Mouse (Mus musculus) MEL (cell line): ENCODE data around the gene Dmtf1. TPM values are rescaled to one million over a fixed set of nuclear protein-coding genes. Genes with fewer than 3 reads are reported as not detected.

Source experiments
- DNase-seq: peaks from one replicate; pipeline ENCODE4 v3.0.0; 2011; ENCODE audit warnings: low read depth, low spot score
- H3K27ac ChIP-seq: 2 replicates; pipeline ENCODE4 v1.5.1; 2012; ENCODE audit warnings: low read depth, mild to moderate bottlenecking, control low read depth, low read length, moderate library complexity; ENCODE audit not compliant: control insufficient read depth
- H3K27me3 ChIP-seq, 2 experiments: fragments of 150-350 bp in 1 of 2; sonication (generic) in 1 of 2; 2 replicates each; pipeline ENCODE4 v1.6.1; 2012; ENCODE audit warnings: low read length in 2 of 2, mild to moderate bottlenecking in 2 of 2, improper control_type of control experiment in 1 of 2, moderate library complexity in 1 of 2; ENCODE audit not compliant: insufficient read depth in 2 of 2, control insufficient read depth in 1 of 2
- H3K36me3 ChIP-seq, 2 experiments: 2 replicates each; pipeline ENCODE4 v1.6.1; 2012 to 2014; ENCODE audit warnings: low read length in 2 of 2, improper control_type of control experiment in 1 of 2, inconsistent platforms in 1 of 2, mild to moderate bottlenecking in 1 of 2; ENCODE audit not compliant: insufficient read depth in 2 of 2, control insufficient read depth in 1 of 2
- H3K4me1 ChIP-seq, 2 experiments: fragments of 150-350 bp in 1 of 2; sonication (generic) in 1 of 2; 2 replicates each; pipeline ENCODE4 v1.6.1; 2012; ENCODE audit warnings: low read length in 2 of 2, improper control_type of control experiment in 1 of 2, mild to moderate bottlenecking in 1 of 2; ENCODE audit not compliant: insufficient read depth in 2 of 2, control insufficient read depth in 1 of 2
- H3K4me3 ChIP-seq, 2 experiments: fragments of 150-350 bp in 1 of 2; sonication (generic) in 1 of 2; 2 replicates each; pipeline ENCODE4 v1.5.1; 2012; ENCODE audit warnings: low read depth in 2 of 2, low read length in 2 of 2, mild to moderate bottlenecking in 2 of 2, moderate library complexity in 2 of 2, control low read depth in 1 of 2, improper control_type of control experiment in 1 of 2; ENCODE audit not compliant: control insufficient read depth in 1 of 2, insufficient read depth in 1 of 2
- H3K79me2 ChIP-seq: 2 replicates; pipeline ENCODE4 v1.6.1; 2012; ENCODE audit warnings: mild to moderate bottlenecking, low read length, moderate library complexity; ENCODE audit not compliant: control insufficient read depth, poor library complexity, insufficient read depth
- H3K9ac ChIP-seq: 2 replicates; pipeline ENCODE4 v1.6.1; 2012; ENCODE audit warnings: low read depth, mild to moderate bottlenecking, control low read depth, low read length, moderate library complexity; ENCODE audit not compliant: control insufficient read depth, poor library complexity, severe bottlenecking
- H3K9me3 ChIP-seq: fragments of 150-350 bp; sonication (generic); replicated peaks from 2 replicates; pipeline ENCODE4 v1.6.1; 2012; ENCODE audit warnings: mild to moderate bottlenecking, low read length, improper control_type of control experiment, moderate library complexity; ENCODE audit not compliant: insufficient read depth
- CHD1 ChIP-seq: IDR thresholded peaks from 2 replicates; pipeline ENCODE4 v1.6.1; 2012; ENCODE audit warnings: low read depth, mild to moderate bottlenecking, inconsistent platforms, low read length, improper control_type of control experiment
- E2F4 ChIP-seq: IDR thresholded peaks from 2 replicates; pipeline ENCODE4 v1.6.1; 2011; ENCODE audit warnings: low read depth, low read length, improper control_type of control experiment, borderline replicate concordance
- ELF1 ChIP-seq: IDR thresholded peaks from 2 replicates; pipeline ENCODE4 v1.6.1; 2014; ENCODE audit warnings: low read depth, mild to moderate bottlenecking, inconsistent platforms, low read length, improper control_type of control experiment, moderate library complexity
- EP300 ChIP-seq, 2 experiments: IDR thresholded peaks; 2 replicates each; pipeline ENCODE4 v1.6.1; 2011; ENCODE audit warnings: improper control_type of control experiment in 2 of 2, low read length in 2 of 2, low read depth in 1 of 2, mild to moderate bottlenecking in 1 of 2
- KAT2A ChIP-seq: conservative IDR thresholded peaks from 2 replicates; pipeline ENCODE4 v1.6.1; 2012; ENCODE audit warnings: low read depth, low read length, improper control_type of control experiment, inconsistent platforms
- MAX ChIP-seq: IDR thresholded peaks from 2 replicates; pipeline ENCODE4 v1.6.1; 2011; ENCODE audit warnings: low read length, improper control_type of control experiment
- MAZ ChIP-seq: IDR thresholded peaks from 2 replicates; pipeline ENCODE4 v1.6.1; 2012; ENCODE audit warnings: low read depth, mild to moderate bottlenecking, inconsistent platforms, low read length, improper control_type of control experiment
- MXI1 ChIP-seq: IDR thresholded peaks from 2 replicates; pipeline ENCODE4 v1.6.1; 2011; ENCODE audit warnings: mild to moderate bottlenecking, low read depth, low read length, improper control_type of control experiment
- POLR2AphosphoS5 ChIP-seq: IDR thresholded peaks from 2 replicates; pipeline ENCODE4 v1.6.1; 2012; ENCODE audit warnings: low read depth, borderline replicate concordance, mild to moderate bottlenecking, inconsistent platforms, low read length, moderate library complexity, mixed read lengths
- RAD21 ChIP-seq: IDR thresholded peaks from 2 replicates; pipeline ENCODE4 v1.6.1; 2011; ENCODE audit warnings: mild to moderate bottlenecking, low read depth, low read length, improper control_type of control experiment
- RCOR1 ChIP-seq: IDR thresholded peaks from 2 replicates; pipeline ENCODE4 v1.6.1; 2012; ENCODE audit warnings: low read depth, mild to moderate bottlenecking, inconsistent platforms, low read length, improper control_type of control experiment
- SMC3 ChIP-seq: IDR thresholded peaks from 2 replicates; pipeline ENCODE4 v1.6.1; 2011; ENCODE audit warnings: low read depth, low read length, improper control_type of control experiment
- TBP ChIP-seq: IDR thresholded peaks from 2 replicates; pipeline ENCODE4 v1.8.0; 2011; ENCODE audit warnings: low read depth, low read length, improper control_type of control experiment
- TCF12 ChIP-seq: IDR thresholded peaks from 2 replicates; pipeline ENCODE4 v1.6.1; 2014; ENCODE audit warnings: low read depth, mild to moderate bottlenecking, inconsistent platforms, low read length, improper control_type of control experiment, moderate library complexity
- USF2 ChIP-seq, 2 experiments: IDR thresholded peaks; 2 replicates each; pipeline ENCODE4 v1.6.1; 2011 to 2012; ENCODE audit warnings: improper control_type of control experiment in 2 of 2, low read length in 2 of 2, borderline replicate concordance in 1 of 2, inconsistent platforms in 1 of 2, low read depth in 1 of 2, mild to moderate bottlenecking in 1 of 2; ENCODE audit not compliant: insufficient read depth in 1 of 2
- ZKSCAN1 ChIP-seq: IDR thresholded peaks from 2 replicates; pipeline ENCODE4 v1.6.1; 2012; ENCODE audit warnings: low read depth, mild to moderate bottlenecking, inconsistent platforms, low read length, improper control_type of control experiment, moderate library complexity
- ZMIZ1 ChIP-seq: IDR thresholded peaks from 2 replicates; pipeline ENCODE4 v1.6.1; 2012; ENCODE audit warnings: low read depth, mild to moderate bottlenecking, inconsistent platforms, low read length, improper control_type of control experiment, moderate library complexity
- ZNF384 ChIP-seq: IDR thresholded peaks from 2 replicates; pipeline ENCODE4 v1.6.1; 2012; ENCODE audit warnings: low read depth, mild to moderate bottlenecking, inconsistent platforms, low read length, improper control_type of control experiment
- polyA plus RNA-seq, 2 experiments: library from polyadenylated mRNA; stranded (reverse) in 1 of 2; unstranded in 1 of 2; fragments of >175 nt in 1 of 2; fragments of >200 nt in 1 of 2; gene quantifications; 2 replicates each; pipeline versions ENCODE4 v1.2.1 to v1.2.4; 2012; ENCODE audit warnings: low replicate concordance in 2 of 2, low read depth in 1 of 2; ENCODE audit not compliant: insufficient read length in 2 of 2, insufficient read depth in 1 of 2, missing spikeins in 1 of 2
- total RNA-seq: library from RNA; depleted of rRNA; stranded (reverse); fragments of 300-350 nt; gene quantifications from 2 replicates; pipeline ENCODE4 v1.2.3, GENCODE M21; 2012

Dmtf1 gene
- total and polyA plus RNA-seq, 3 experiments = 18.7 to 78.4 (median 22.0) TPM

GRCm38 (mm10) chr5:9093490-9093889, 68.1 kb downstream of the Dmtf1 start:
- DNase-seq = no peak
- Histone ChIP-seq H3K79me2 (no peaks in the 10 kb centered on the region), H3K36me3 (no peaks in the 10 kb centered on the region), H3K4me3 (no peak overlapping the region), H3K9me3 (no peaks in the 10 kb centered on the region), H3K9ac (no peak overlapping the region), H3K27me3 (peaks cover 0 to 2% of the 10 kb centered on the region in 2 experiments; a peak in 1 of 4 replicates), H3K4me1 (no peaks in the 10 kb centered on the region), H3K27ac (no peak overlapping the region)
- TF ChIP-seq ZKSCAN1 (no peak), USF2 (IDR thresholded peaks at IDR 0.05; ENCODE audit: borderline replicate concordance in 1 of 2, insufficient read depth in 1 of 2, low read depth in 1 of 2, low read length in 2 of 2) (no peak), ZMIZ1 (no peak), RAD21 (no peak), EP300 (IDR thresholded peaks at IDR 0.05; ENCODE audit: low read depth in 1 of 2, low read length in 2 of 2) (no peak), ELF1 (no peak), MAX (no peak), TBP (no peak), TCF12 (no peak), POLR2AphosphoS5 (no peak), KAT2A (no peak), MAZ (no peak)

- Histone ChIP-seq H3K9ac (no peak overlapping the region), H3K9me3 (no peaks in the 10 kb centered on the region), H3K4me3 (no peak overlapping the region), H3K36me3 (no peaks in the 10 kb centered on the region), H3K79me2 (no peaks in the 10 kb centered on the region), H3K4me1 (no peaks in the 10 kb centered on the region), H3K27ac (no peak overlapping the region), H3K27me3 (peaks cover 0 to 2% of the 10 kb centered on the region in 2 experiments; a peak in 1 of 4 replicates)
- TF ChIP-seq CHD1 (no peak), RCOR1 (no peak), SMC3 (no peak), ZNF384 (no peak), MXI1 (no peak), POLR2AphosphoS5 (no peak), ELF1 (no peak), MAZ (no peak), E2F4 (no peak)
- no peak for DNase-seq
These were observed 68.9 kb downstream of the Dmtf1 start for GRCm38 (mm10) chr5:9092716-9093115.
